Mouse (Mus musculus) forebrain, embryonic 14.5 days (tissue): ENCODE results near the gene Oxld1. TPM values are rescaled to one million over a fixed set of nuclear protein-coding genes. Genes with fewer than 3 reads are reported as not detected.
A peak's percentile ranks its signal among the peaks of the same experiment; 100 is the strongest.

Source experiments
- ATAC-seq: fragments of 200-750 bp; cut with Nextera tagmentation; 2 replicates; pipeline ENCODE4 v1.8.0; 2017; ENCODE audit warnings: mild to moderate bottlenecking, moderate library complexity
- DNase-seq: peaks from one replicate; pipeline ENCODE4 v3.0.0-alpha.2; 2015; ENCODE audit warnings: low spot score
- H3K27ac ChIP-seq: fragments of 300-500 bp; sonication (generic); 2 replicates; pipeline ENCODE4 v1.5.1; 2014; ENCODE audit warnings: low read depth, mild to moderate bottlenecking, control low read depth, low read length, moderate library complexity
- H3K27me3 ChIP-seq: fragments of 300-500 bp; sonication (generic); replicated peaks from 2 replicates; pipeline ENCODE4 v1.6.1; 2014; ENCODE audit warnings: low read length, control low read depth, mixed read lengths; ENCODE audit not compliant: control insufficient read depth, insufficient read depth
- H3K36me3 ChIP-seq: fragments of 300-500 bp; sonication (generic); 2 replicates; pipeline ENCODE4 v1.6.1; 2014; ENCODE audit warnings: low read length, control low read depth; ENCODE audit not compliant: control insufficient read depth, insufficient read depth
- H3K4me1 ChIP-seq: fragments of 300-500 bp; sonication (generic); 2 replicates; pipeline ENCODE4 v1.6.1; 2014; ENCODE audit warnings: antibody characterized with exemption, low read length, control low read depth; ENCODE audit not compliant: control insufficient read depth, insufficient read depth
- H3K4me2 ChIP-seq: fragments of 300-500 bp; sonication (generic); 2 replicates; pipeline ENCODE4 v1.6.1; 2014; ENCODE audit warnings: mild to moderate bottlenecking, control low read depth, low read length
- H3K4me3 ChIP-seq: fragments of 300-500 bp; sonication (generic); 2 replicates; pipeline ENCODE4 v1.5.1; 2014; ENCODE audit warnings: low read depth, low read length, control low read depth
- H3K9ac ChIP-seq: fragments of 300-500 bp; sonication (generic); 2 replicates; pipeline ENCODE4 v1.6.1; 2014; ENCODE audit warnings: mild to moderate bottlenecking, low read length, control low read depth, moderate library complexity
- H3K9me3 ChIP-seq: fragments of 300-500 bp; sonication (generic); replicated peaks from 2 replicates; pipeline ENCODE4 v1.6.1; 2016; ENCODE audit warnings: low read length, control low read depth, mixed read lengths; ENCODE audit not compliant: control insufficient read depth
- WGBS: fragments of 180-500 bp; shearing (Covaris S2); extraction: QIAGEN DNeasy Blood & Tissue Kit; methylation state at CpG from one replicate; pipeline ENCODE4 v1.1.7; 2014; 5-methylcytosine and 5-hydroxymethylcytosine counted together
- polyA plus RNA-seq: library from polyadenylated mRNA; unstranded; fragments of >200 nt; fragmentation: Nextera tagmentation; extraction: Ambion mirVana; gene quantifications from 2 replicates; pipeline ENCODE4 v1.2.1, GENCODE M21; 2014

Oxld1 gene
- polyA plus RNA-seq, 1 experiment from 2014 or later = 15.3 TPM

- Histone ChIP-seq H3K4me2 (no peak overlapping the region), H3K9me3 (no peaks in the 10 kb centered on the region), H3K27me3 (no peaks in the 10 kb centered on the region), H3K4me3 (no peak overlapping the region), H3K9ac (no peak overlapping the region), H3K27ac (no peak overlapping the region), H3K4me1 (peaks cover 11% of the 10 kb centered on the region), H3K36me3 (peaks cover 56% of the 10 kb centered on the region)
- ATAC-seq (no peak), DNase-seq (no peak)
- WGBS = 90% methylated on average over 5 of the region's 5 CpGs
Measured at GRCm38 (mm10) chr11:120464365-120464764, 6.5 kb upstream of the Oxld1 start.

- WGBS = 89% methylated on average over 2 of the region's 2 CpGs
- Histone ChIP-seq H3K27me3 (no peaks in the 10 kb centered on the region), H3K4me1 (peaks cover 12% of the 10 kb centered on the region), H3K9ac (no peak overlapping the region), H3K4me2 (no peak overlapping the region), H3K4me3 (no peak overlapping the region), H3K27ac (no peak overlapping the region), H3K36me3 (peaks cover 53% of the 10 kb centered on the region), H3K9me3 (no peaks in the 10 kb centered on the region)
- ATAC-seq (no peak), DNase-seq (no peak)
Measured at GRCm38 (mm10) chr11:120463536-120463935, 5.7 kb upstream of the Oxld1 start.

DNA sequence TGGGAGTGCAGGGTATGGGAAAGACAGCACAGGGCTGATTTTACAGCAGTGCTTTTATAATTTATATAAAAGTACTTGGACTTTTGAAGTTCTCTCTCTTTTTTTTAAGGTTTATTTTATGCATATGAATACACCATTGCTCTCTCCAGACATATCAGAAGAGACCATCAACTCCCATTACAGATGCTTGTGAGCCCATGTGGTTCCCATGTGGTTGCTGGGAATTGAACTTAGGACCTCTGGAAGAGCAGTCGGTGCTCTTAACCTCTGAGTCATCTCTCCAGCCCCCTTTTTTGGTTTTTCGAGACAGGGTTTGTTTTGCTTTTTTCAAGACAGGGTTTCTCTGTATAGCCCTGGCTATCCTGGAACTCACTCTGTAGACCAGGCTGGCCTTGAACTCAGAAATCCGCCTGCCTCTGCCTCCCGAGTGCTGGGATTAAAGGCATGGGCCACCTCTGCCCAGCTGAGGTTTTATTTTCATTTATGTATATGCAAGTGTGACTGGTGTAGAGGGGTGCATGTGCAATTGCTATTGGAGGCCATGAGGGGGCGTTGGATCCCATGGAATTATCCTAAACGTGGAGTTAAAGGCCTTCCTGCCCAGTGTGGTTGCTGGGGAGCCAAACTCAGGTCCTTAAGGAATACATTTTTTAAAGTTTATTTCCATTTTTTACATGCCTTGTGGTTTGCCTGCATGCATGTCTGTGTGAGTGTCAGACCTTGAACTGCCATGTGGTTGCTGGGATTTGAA, 1.2 kb upstream of the Oxld1 start:
- ATAC-seq (no peak), DNase-seq (no peak)
- peak overlapping the region; percentile 97 for H3K9ac ChIP-seq
- 74% methylated on average over 6 of the region's 6 CpGs for WGBS
- peak overlapping the region; percentile 82 for H3K4me3 ChIP-seq
- no peaks in the 10 kb centered on the region for H3K27me3 ChIP-seq
- H3K27ac ChIP-seq = no peak overlapping the region
- H3K4me1 ChIP-seq = peaks cover 3% of the 10 kb centered on the region; the same call in 1 of the 2 replicates
- no peaks in the 10 kb centered on the region for H3K9me3 ChIP-seq
- peaks cover 47% of the 10 kb centered on the region for H3K36me3 ChIP-seq
- H3K4me2 ChIP-seq = peak overlapping the region; percentile 78

DNA sequence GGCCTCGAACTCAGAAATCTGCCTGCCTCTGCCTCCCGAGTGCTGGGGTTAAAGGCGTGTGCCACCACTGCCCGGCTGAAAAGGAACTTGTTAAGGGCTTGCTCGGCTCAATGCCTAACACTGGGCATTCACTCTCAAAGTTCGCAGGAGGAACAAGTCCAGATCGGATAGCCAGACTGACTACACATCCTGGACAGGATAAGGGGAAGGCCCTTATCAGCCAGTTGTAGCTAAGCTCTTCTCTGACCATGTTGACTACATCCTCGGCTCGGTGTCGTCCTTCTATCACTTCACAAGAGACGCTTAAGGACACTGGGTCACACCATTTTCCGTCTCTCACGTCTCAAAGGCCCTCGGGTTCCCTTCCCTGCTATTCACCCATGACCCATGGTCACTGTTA, 498 bp downstream of the Oxld1 start:
- Histone ChIP-seq H3K9me3 (no peaks in the 10 kb centered on the region), H3K27ac (peak overlapping the region; percentile 63; the same call in 1 of the 2 replicates), H3K27me3 (no peaks in the 10 kb centered on the region), H3K36me3 (peaks cover 30% of the 10 kb centered on the region), H3K9ac (peak overlapping the region; percentile 97), H3K4me2 (peak overlapping the region; percentile 78), H3K4me1 (peaks cover 3% of the 10 kb centered on the region; the same call in 1 of the 2 replicates), H3K4me3 (peak overlapping the region; percentile 82)
- 37% methylated on average over 14 of the region's 14 CpGs for WGBS
- DNase-seq (no peak), ATAC-seq (peak; percentile 8; the same call in 1 of the 2 replicates)

DNA sequence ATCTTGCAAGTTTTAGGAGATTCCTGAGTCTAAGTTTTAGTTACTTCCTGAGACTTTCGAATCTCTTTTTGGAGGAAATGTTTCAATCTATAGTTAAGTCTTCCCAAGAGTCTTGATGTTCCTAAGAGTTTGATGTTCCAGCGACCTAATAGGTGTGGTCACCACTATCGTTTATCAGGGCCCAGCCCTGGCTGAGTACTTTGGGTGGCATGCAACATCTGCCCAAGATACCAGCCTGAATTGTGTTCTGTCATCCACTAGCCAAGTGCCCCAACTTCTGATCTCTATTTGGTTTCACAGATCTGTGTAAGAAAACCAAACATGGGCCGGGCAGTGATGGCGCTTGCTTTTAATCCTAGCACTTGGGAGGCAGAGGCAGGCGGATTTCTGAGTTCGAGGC, 2.5 kb downstream of the Oxld1 start:
- Histone ChIP-seq H3K27ac (no peak overlapping the region), H3K9ac (no peak overlapping the region), H3K27me3 (no peaks in the 10 kb centered on the region), H3K36me3 (peaks cover 12% of the 10 kb centered on the region), H3K4me1 (peaks cover 3% of the 10 kb centered on the region; the same call in 1 of the 2 replicates), H3K9me3 (no peaks in the 10 kb centered on the region), H3K4me3 (no peak overlapping the region), H3K4me2 (no peak overlapping the region)
- 97% methylated on average over 7 of the region's 7 CpGs for WGBS
- no peak for DNase-seq
- ATAC-seq = no peak

- no peaks in the 10 kb centered on the region for H3K27me3 ChIP-seq
- H3K27ac ChIP-seq = no peak overlapping the region
- DNase-seq (no peak), ATAC-seq (no peak)
- 93% methylated on average over 4 of the region's 4 CpGs for WGBS
- peaks cover 3% of the 10 kb centered on the region; the same call in 1 of the 2 replicates for H3K4me1 ChIP-seq
- no peaks in the 10 kb centered on the region for H3K9me3 ChIP-seq
- no peak overlapping the region for H3K9ac ChIP-seq
- H3K4me3 ChIP-seq = no peak overlapping the region
- H3K36me3 ChIP-seq = peaks cover 8% of the 10 kb centered on the region
- H3K4me2 ChIP-seq = no peak overlapping the region
Measured at GRCm38 (mm10) chr11:120454965-120455364, 2.9 kb downstream of the Oxld1 start.

DNA sequence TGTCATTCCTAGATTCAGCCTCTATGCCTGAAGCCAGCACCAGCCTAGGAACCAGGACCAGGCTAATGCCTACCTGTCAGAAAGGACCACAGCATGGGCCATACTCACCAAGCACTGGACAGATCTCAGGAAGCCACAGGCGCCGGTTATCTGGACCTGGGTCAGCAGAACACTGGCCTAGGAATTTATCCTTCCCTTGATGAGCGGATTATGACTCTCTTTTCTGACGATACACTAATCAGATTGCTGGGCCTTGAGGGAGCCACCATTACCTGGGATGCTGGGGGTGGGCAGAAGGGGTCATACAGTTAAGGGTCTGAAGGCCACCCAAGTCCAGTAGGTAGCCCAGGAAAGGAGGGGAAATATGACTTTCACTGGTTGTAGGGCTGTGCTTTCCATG, 4.6 kb downstream of the Oxld1 start, which contains the start of gene Pde6g:
TSS of gene Pde6g (minus strand) at position 195 of the 400 bp plus-strand sequence.
- WGBS = 89% methylated on average over 4 of the region's 4 CpGs
- H3K36me3 ChIP-seq = 0 out of 2 replicates have a peak, but pooled peaks cover 2% of the 10 kb centered on the region
- H3K4me1 ChIP-seq = no peaks in the 10 kb centered on the region
- no peak within 1 kb of the TSS for H3K27ac ChIP-seq
- no peak within 1 kb of the TSS for H3K4me2 ChIP-seq
- no peaks in the 10 kb centered on the region for H3K27me3 ChIP-seq
- no peak within 1 kb of the TSS for H3K4me3 ChIP-seq
- DNase-seq = no peak
- no peaks in the 10 kb centered on the region for H3K9me3 ChIP-seq
- 0 out of 2 replicates have a peak within 1 kb of the TSS, but pooled peaks have one; percentile 5 for H3K9ac ChIP-seq
- ATAC-seq = no peak

DNA sequence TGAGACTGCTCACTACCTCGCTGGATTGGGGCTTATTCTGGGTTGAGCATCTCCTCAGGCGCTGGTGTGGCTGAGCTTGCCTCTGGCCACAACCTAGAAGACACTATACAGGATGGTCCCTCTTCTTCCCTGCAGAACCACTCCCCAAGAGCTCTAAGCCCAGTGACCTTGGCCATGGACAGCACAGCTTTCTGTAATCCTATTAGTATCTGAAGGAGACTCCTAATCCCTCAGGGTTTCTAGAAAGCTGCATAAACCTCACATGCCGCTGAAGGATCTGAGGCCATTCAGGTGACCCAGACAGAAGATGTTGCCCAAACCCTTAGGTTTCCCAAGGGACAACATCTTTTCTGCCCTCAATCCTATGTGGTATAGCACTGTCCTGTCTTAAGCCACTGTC, 5.6 kb downstream of the Oxld1 start:
- ATAC-seq (no peak), DNase-seq (no peak)
- Histone ChIP-seq H3K36me3 (0 out of 2 replicates have a peak, but pooled peaks cover 2% of the 10 kb centered on the region), H3K4me2 (no peak overlapping the region), H3K9ac (no peak overlapping the region), H3K27me3 (no peaks in the 10 kb centered on the region), H3K4me1 (no peaks in the 10 kb centered on the region), H3K9me3 (no peaks in the 10 kb centered on the region), H3K4me3 (no peak overlapping the region), H3K27ac (no peak overlapping the region)
- WGBS = 66% methylated on average over 3 of the region's 3 CpGs

DNA sequence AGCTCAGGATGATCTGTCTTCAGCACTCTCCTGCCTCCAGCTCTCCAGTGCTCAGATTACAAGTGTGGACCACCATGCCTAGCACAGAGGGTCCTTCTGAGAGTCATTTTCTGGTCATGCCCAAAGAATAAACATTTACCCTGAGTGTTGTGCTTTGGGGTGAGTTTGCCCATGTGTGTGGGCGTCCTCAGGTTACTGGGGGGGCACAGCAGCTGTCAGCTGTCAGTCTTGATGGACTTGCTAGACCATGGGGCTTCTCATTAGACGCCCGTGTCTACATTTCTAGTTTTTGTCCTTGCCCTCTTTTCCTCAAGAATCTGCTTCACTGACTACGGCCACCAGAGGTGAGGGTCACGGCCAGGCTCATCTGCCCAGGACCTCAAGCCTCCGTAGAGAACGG, 10.7 kb downstream of the Oxld1 start:
- Histone ChIP-seq H3K27ac (no peak overlapping the region), H3K27me3 (no peaks in the 10 kb centered on the region), H3K9ac (no peak overlapping the region), H3K4me2 (no peak overlapping the region), H3K36me3 (no peaks in the 10 kb centered on the region), H3K4me3 (no peak overlapping the region), H3K9me3 (no peaks in the 10 kb centered on the region), H3K4me1 (no peaks in the 10 kb centered on the region)
- WGBS = 79% methylated on average over 7 of the region's 7 CpGs
- ATAC-seq = no peak
- DNase-seq = no peak
